Mouse (Mus musculus) hindbrain, embryonic 11.5 days (tissue): Measurements from ENCODE around the gene Pgpep1. TPM values are rescaled to one million over a fixed set of nuclear protein-coding genes. Genes with fewer than 3 reads are reported as not detected.

ENCODE experiments used
- ATAC-seq: fragments of 200-750 bp; cut with Nextera tagmentation; 2 replicates; pipeline ENCODE4 v1.8.0; 2017; ENCODE audit warnings: mild to moderate bottlenecking, moderate TSS enrichment, moderate library complexity; ENCODE audit not compliant: low FRiP score
- DNase-seq: peaks from one replicate; pipeline ENCODE4 v3.0.0-alpha.2; 2015; ENCODE audit warnings: low spot score
- H3K27ac ChIP-seq: fragments of 300-500 bp; sonication (generic); 2 replicates; pipeline ENCODE4 v1.5.1; 2014; ENCODE audit warnings: mild to moderate bottlenecking, low read depth, low read length
- H3K27me3 ChIP-seq: fragments of 300-500 bp; sonication (generic); 2 replicates; pipeline ENCODE4 v1.6.1; 2014; ENCODE audit warnings: mild to moderate bottlenecking, low read length, moderate library complexity, mixed read lengths; ENCODE audit not compliant: control insufficient read depth, insufficient read depth
- H3K36me3 ChIP-seq: fragments of 300-500 bp; sonication (generic); 2 replicates; pipeline ENCODE4 v1.6.1; 2014; ENCODE audit warnings: mild to moderate bottlenecking, low read length, moderate library complexity, mixed read lengths; ENCODE audit not compliant: control insufficient read depth, insufficient read depth
- H3K4me1 ChIP-seq: fragments of 300-500 bp; sonication (generic); replicated peaks from 2 replicates; pipeline ENCODE4 v1.6.1; 2014; ENCODE audit warnings: low read length, mixed read lengths; ENCODE audit not compliant: control insufficient read depth, insufficient read depth
- H3K4me2 ChIP-seq: fragments of 300-500 bp; sonication (generic); replicated peaks from 2 replicates; pipeline ENCODE4 v1.6.1; 2014; ENCODE audit warnings: mild to moderate bottlenecking, low read depth, low read length
- H3K4me3 ChIP-seq: fragments of 300-500 bp; sonication (generic); 2 replicates; pipeline ENCODE4 v1.5.1; 2014; ENCODE audit warnings: low read depth, low read length
- H3K9ac ChIP-seq: fragments of 300-500 bp; sonication (generic); 2 replicates; pipeline ENCODE4 v1.6.1; 2014; ENCODE audit warnings: low read depth, low read length
- H3K9me3 ChIP-seq: fragments of 300-500 bp; sonication (generic); 2 replicates; pipeline ENCODE4 v1.6.1; 2016; ENCODE audit warnings: low read length; ENCODE audit not compliant: control insufficient read depth
- WGBS: fragments of 180-500 bp; shearing (Covaris S2); extraction: QIAGEN DNeasy Blood & Tissue Kit; methylation state at CpG from one replicate; pipeline ENCODE4 v1.1.7; 2014; 5-methylcytosine and 5-hydroxymethylcytosine counted together
- polyA plus RNA-seq: library from polyadenylated mRNA; unstranded; fragments of >200 nt; fragmentation: Nextera tagmentation; extraction: Ambion mirVana; gene quantifications from 2 replicates; pipeline ENCODE4 v1.2.1, GENCODE M21; 2014

Gene Pgpep1
- polyA plus RNA-seq, 1 experiment from 2014 or later, result 170 TPM

DNA sequence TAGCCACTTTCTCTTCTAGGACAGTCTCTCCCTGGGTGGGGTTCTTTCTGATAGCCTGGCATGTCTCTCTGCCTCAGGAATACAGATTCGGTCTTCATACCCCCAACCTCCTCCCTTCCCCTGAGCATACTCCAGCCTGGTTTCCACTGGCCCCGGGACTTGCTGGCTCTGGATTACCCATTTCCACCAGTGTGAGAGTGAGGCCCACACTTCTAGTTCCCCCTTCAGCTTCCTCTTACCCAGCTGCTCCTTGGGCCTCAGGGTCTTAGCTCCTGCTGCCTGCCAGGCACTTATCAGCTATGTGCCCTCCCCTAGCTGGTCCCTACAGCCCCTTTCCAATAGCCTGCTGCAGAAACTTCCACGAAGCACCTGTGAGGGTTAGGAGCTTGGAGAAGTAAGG lies 44.3 kb downstream of the Pgpep1 start, which contains the start of gene Lrrc25:
Lrrc25 (plus strand) TSS at position 262 of the 400 bp plus-strand sequence.
- H3K36me3 ChIP-seq, result no peaks in the 10 kb centered on the region
- H3K9me3 ChIP-seq, result no peaks in the 10 kb centered on the region
- no peak within 1 kb of the TSS for H3K4me2 ChIP-seq
- H3K9ac ChIP-seq, result no peak within 1 kb of the TSS
- WGBS, result 85% methylated on average over 3 of the region's 3 CpGs
- H3K27me3 ChIP-seq, result no peaks in the 10 kb centered on the region; the same call in 1 of the 2 replicates
- ATAC-seq (no peak), DNase-seq (no peak)
- H3K4me1 ChIP-seq, result peaks cover 2% of the 10 kb centered on the region; the same call in 1 of the 2 replicates
- H3K27ac ChIP-seq, result no peak within 1 kb of the TSS
- no peak within 1 kb of the TSS for H3K4me3 ChIP-seq

DNA sequence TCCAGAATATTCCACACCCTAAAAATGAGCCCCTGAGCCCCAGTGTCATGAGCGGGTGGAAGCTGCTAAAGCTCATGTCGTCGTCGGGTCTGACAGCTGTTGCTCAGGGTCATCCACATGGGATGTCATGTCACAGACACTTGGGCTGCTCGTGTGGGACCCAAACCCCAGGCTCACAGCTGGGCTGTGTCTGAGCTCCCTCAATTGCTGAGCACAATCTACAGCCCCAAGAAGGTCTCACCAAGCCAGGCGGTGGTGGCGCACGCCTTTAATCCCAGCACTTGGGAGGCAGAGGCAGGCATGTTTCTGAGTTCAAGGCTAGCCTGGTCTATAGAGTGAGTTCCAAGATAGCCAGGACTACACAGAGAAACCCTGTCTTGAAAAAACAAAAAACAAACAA lies 44.9 kb downstream of the Pgpep1 start:
- WGBS, result 89% methylated on average over 8 of the region's 8 CpGs
- ATAC-seq, result no peak
- H3K4me1 ChIP-seq, result peaks cover 5% of the 10 kb centered on the region; the same call in 1 of the 2 replicates

DNA sequence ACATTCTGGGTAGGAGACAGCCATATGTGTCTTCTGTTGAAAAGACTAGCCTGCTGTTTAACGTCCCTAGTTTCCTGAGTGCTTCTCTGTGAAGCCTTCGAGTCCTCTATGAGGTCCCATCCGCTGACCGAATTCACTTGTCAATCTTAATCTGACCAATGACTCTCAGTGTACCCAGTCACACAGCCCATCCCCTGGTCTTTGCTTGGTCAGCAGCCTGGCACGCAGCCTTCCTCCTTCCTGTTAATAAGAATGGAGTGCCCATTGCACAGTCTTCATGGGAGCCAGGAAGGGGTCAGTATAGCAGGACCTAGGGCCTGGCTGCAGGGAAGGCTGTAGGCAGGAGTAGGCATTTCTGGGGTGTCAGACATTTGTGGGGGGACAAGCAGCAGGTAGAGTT lies 45.7 kb downstream of the Pgpep1 start:
- H3K9ac ChIP-seq, result no peak overlapping the region
- peaks cover 11% of the 10 kb centered on the region for H3K4me1 ChIP-seq
- no peak overlapping the region for H3K27ac ChIP-seq

More for the DNA sequence above, 44.9 kb downstream of the Pgpep1 start:
- H3K9ac ChIP-seq, result no peak overlapping the region
- no peak overlapping the region for H3K4me2 ChIP-seq
- H3K27ac ChIP-seq, result no peak overlapping the region
- no peaks in the 10 kb centered on the region; the same call in 1 of the 2 replicates for H3K27me3 ChIP-seq
- no peaks in the 10 kb centered on the region for H3K9me3 ChIP-seq
- no peak overlapping the region for H3K4me3 ChIP-seq
- DNase-seq, result no peak
- no peaks in the 10 kb centered on the region for H3K36me3 ChIP-seq

DNA sequence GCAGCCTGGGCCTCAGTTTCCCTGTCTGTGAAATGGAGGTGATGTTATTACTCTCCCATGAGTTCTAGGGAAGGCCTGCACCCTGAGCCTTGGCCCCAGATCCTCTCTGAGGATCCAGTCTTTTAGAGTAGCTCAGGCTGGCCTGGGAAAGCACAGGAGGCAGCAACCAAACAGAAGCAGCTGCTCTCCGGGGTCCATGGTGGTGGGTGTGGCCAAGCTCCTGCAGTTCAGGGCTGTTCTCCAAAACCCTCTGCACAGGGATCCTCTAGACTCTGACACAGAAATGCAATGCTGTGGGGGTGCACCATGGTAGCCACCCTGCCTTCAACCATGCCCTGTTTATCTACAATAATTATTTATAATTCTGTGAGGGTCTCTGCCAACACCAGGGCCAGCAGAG lies 46.4 kb downstream of the Pgpep1 start:
- WGBS, result 15% methylated on average over 1 of the region's 1 CpGs
- Histone ChIP-seq H3K9me3 (no peaks in the 10 kb centered on the region), H3K9ac (no peak overlapping the region), H3K4me2 (no peak overlapping the region), H3K27me3 (no peaks in the 10 kb centered on the region), H3K4me3 (no peak overlapping the region), H3K4me1 (peaks cover 17% of the 10 kb centered on the region), H3K27ac (no peak overlapping the region), H3K36me3 (no peaks in the 10 kb centered on the region)
- no peak for ATAC-seq
- DNase-seq, result no peak

More for the DNA sequence above, 45.7 kb downstream of the Pgpep1 start:
- Histone ChIP-seq H3K4me3 (no peak overlapping the region), H3K27me3 (no peaks in the 10 kb centered on the region), H3K4me2 (no peak overlapping the region), H3K9me3 (no peaks in the 10 kb centered on the region), H3K36me3 (no peaks in the 10 kb centered on the region)
- no peak for DNase-seq
- ATAC-seq, result no peak
- 75% methylated on average over 5 of the region's 5 CpGs for WGBS

DNA sequence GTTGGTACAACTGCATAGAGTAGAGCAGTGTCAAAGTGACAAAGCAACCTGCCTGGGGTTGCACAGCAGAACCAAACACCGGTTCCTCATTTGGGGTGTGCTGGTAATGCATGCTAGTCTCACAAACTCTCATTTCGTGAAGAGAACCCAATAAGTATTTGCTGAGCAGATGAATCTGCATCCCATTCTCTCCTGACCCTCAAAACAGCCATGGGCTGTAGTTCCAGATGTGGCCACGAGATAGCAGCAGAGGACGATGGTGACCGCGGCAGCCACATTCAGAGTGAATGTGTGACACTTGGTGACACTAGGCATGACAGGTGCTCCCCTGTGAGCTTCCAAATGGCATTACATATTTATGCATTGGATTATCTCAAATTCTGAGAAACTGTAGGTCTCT lies 48.3 kb downstream of the Pgpep1 start:
- H3K4me3 ChIP-seq, result peak overlapping the region; percentile 41
- DNase-seq (peak; percentile 96), ATAC-seq (no peak)
- H3K4me1 ChIP-seq, result peaks cover 20% of the 10 kb centered on the region
- H3K36me3 ChIP-seq, result no peaks in the 10 kb centered on the region
- H3K9me3 ChIP-seq, result no peaks in the 10 kb centered on the region
- 1% methylated on average over 6 of the region's 6 CpGs for WGBS
- no peaks in the 10 kb centered on the region for H3K27me3 ChIP-seq
- peak overlapping the region; percentile 50 for H3K9ac ChIP-seq
- H3K27ac ChIP-seq, result peak overlapping the region; percentile 51
- H3K4me2 ChIP-seq, result peak overlapping the region; percentile 95

DNA sequence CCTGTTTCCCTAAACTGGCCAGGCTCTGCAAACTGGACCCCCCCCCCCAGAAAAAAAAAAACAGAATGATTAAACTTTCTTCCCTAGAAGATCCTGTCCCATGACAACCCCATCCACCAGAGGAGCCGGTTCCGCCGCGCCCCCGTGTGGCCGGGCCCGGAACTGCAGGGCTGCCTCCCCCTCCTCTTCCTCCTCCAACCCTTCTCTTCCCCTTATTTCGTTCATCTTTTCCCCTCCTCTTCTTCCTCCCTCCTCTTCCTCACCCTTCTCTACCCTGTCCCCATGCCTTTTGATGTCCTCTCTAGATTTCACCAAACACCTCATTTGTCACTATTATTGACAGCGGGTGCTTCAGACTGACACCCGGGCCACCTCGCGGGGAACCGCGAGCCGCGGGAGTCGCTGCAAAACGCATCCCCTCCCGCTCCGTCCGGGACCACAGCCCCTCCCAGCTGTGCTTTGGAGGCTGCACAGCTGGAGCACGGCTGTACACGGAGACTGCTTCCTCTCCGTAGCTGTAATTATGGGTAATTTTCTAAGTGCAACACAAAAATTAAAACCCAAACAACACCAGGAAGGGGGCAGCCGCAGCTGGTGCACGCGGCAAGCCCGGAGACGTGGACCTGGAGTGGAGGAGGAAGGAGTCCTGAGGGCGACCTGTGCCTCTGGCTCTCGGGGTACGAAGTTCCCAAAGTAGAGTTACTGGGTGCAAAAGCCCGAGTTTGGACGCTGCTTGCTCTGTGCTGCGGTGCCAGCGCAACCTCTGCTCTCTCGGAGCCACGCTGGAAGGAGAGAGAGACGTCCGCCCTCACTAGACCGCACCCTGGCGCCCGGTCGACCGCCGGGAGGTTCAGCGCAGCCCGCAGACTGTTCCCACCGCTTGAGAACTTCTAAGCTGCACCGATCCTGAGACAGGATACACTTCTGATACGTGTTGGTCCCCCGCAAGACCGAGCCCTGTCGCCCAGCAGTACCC lies 49.1 kb downstream of the Pgpep1 start:
- H3K27ac ChIP-seq, result peak overlapping the region; percentile 51
- no peaks in the 10 kb centered on the region for H3K36me3 ChIP-seq
- H3K27me3 ChIP-seq, result no peaks in the 10 kb centered on the region
- under 1% methylated on average over 54 of the region's 54 CpGs for WGBS
- H3K4me3 ChIP-seq, result peak overlapping the region; percentile 41
- ATAC-seq (peak; percentile 8; the same call in 1 of the 2 replicates), DNase-seq (peak; percentile 89)
- peaks cover 21% of the 10 kb centered on the region for H3K4me1 ChIP-seq
- H3K9me3 ChIP-seq, result no peaks in the 10 kb centered on the region
- H3K4me2 ChIP-seq, result peak overlapping the region; percentile 95
- peak overlapping the region; percentile 50 for H3K9ac ChIP-seq

DNA sequence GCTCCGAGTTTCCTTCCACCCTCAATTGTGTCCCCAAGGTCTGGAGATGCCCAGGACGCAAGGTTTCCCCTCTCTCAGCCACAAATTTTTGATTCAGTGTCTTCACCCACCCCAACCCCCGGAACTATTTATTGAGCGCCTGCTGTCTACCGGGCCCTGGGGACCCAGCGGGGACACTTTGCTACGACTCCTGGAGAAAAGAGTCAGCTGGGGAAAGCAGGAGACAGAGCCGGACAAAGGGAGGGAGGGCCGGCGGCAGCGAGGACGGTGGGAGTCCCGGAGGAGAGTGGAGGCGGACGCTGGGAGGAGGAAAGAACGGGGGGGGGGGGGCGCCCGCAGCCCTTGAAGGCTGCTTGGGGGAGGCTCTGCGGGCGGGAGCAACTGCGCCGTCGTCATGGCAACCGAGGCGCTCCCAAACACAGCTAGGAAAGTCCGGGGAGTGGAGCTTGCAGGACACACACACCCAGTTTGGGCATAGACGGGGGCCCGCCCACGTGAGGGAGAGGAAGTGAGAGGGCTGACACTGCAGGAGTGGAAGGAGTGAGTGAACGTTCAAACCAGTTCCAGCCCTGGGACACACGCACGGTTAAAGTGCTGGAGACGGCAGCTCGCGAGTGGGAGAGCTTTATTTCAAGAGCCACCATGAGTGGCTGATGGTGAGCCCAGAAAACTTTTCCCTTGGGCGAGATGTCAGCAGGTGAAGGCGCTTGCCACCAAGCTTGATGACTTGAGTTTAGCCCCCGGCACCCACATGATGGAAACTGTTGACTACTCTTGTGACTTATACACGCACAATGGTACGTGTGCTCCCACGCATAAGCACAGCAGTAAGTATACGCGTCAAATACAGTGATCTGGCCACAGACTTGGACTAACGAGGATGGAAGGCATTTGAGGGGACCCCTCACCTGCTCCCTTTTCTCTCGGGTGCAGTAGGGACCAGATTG lies 50.1 kb downstream of the Pgpep1 start:
- no peaks in the 10 kb centered on the region for H3K9me3 ChIP-seq
- peaks cover 22% of the 10 kb centered on the region for H3K4me1 ChIP-seq
- ATAC-seq, result peak; percentile 50
- peak; percentile 87 for DNase-seq
- H3K4me3 ChIP-seq, result peak overlapping the region; percentile 30
- H3K4me2 ChIP-seq, result peak overlapping the region; percentile 75
- H3K36me3 ChIP-seq, result no peaks in the 10 kb centered on the region
- peak overlapping the region; percentile 98 for H3K27ac ChIP-seq
- H3K27me3 ChIP-seq, result no peaks in the 10 kb centered on the region
- H3K9ac ChIP-seq, result peak overlapping the region; percentile 62
- 3% methylated on average over 45 of the region's 45 CpGs for WGBS

DNA sequence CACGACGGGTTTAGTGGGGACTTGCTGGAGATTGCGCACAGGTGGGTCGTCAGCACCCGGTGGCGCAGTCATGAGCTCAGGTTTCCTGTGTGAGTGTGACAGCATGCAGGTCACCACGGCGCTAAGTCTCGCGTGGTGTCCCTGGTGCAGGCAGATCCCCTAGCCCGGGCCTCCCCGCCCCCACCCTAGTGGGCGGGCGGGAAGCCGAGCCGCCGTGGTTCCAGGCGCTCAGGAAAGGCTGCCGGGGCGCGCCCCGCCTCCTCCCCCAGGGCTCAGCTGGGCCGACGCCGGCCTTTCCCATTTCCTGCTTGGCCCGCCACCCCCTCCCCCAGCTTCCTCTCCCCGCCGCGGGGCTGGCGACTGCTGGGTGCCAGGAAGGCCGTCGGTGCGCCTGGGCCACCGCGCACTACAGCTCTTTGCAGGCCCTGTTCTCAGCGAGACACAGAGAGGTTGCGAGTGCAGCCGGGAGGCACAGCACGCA lies 50.8 kb downstream of the Pgpep1 start:
- Histone ChIP-seq H3K4me3 (peak overlapping the region; percentile 30), H3K4me2 (peak overlapping the region; percentile 75), H3K9ac (peak overlapping the region; percentile 62), H3K9me3 (no peaks in the 10 kb centered on the region), H3K27me3 (no peaks in the 10 kb centered on the region), H3K27ac (peak overlapping the region; percentile 98), H3K36me3 (no peaks in the 10 kb centered on the region), H3K4me1 (peaks cover 22% of the 10 kb centered on the region)
- DNase-seq (peak; percentile 87), ATAC-seq (peak; percentile 66)
- WGBS, result 1% methylated on average over 31 of the region's 39 CpGs
